Comparison of ENCODE assay signal across 8 mouse cellular contexts in the genomic region with DNA sequence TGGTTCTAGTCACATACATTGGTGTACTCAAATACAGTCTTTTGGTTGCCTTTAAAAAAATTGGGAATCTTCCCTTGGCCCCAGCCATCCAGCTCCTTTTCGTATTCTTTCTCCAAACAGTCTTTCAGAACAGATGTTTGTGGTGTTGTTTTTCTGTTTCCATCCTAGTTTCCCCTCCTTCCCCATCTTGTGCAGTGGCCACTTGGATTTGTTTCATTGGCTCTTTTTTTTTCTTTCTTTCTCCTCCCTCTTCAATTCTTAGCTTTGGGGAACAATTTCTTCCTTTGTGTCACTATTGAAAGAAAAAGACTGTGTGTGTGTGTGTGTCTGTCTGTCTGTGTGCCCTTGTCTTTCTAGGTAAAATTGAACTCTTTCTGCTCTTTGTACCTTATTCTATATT. TPM values are rescaled to one million over a fixed set of nuclear protein-coding genes. Genes with fewer than 3 reads are reported as not detected.
DNase-seq lines count a peak whose midpoint lies in the region; ATAC-seq and TF ChIP-seq lines count a peak whose summit lies in the region.

No protein-coding gene starts in this region.

- peak overlapping the region; percentile 87 for H3K27ac ChIP-seq in spleen, adult 2 months (ENCODE audit: insufficient read depth, low read length)
- 0 out of 2 replicates have a peak overlapping the region, but pooled peaks have one; percentile 99 for H3K27ac ChIP-seq in liver, embryonic 11.5 days (ENCODE audit: low read depth, low read length)

- H3K4me1 ChIP-seq in spleen, adult 2 months (ENCODE audit: control insufficient read depth, insufficient read depth, insufficient read length) = peaks cover 13% of the 10 kb centered on the region; the same call in 1 of the 2 replicates
- peaks cover 19% of the 10 kb centered on the region; the same call in 1 of the 2 replicates for H3K4me1 ChIP-seq in liver, embryonic 11.5 days (replicated peaks; ENCODE audit: control insufficient read depth, insufficient read depth, low read length)

- H3K4me2 ChIP-seq in liver, embryonic 11.5 days = peak overlapping the region; percentile 80

- peaks cover 21% of the 10 kb centered on the region; the same call in 1 of the 2 replicates for H3K36me3 ChIP-seq in spleen, adult 2 months (ENCODE audit: control insufficient read depth, insufficient read depth, low read length)
- 0 out of 2 replicates have a peak, but pooled peaks cover 5% of the 10 kb centered on the region for H3K36me3 ChIP-seq in liver, embryonic 11.5 days (ENCODE audit: control insufficient read depth, insufficient read depth, low read length)

- no peaks in the 10 kb centered on the region for H3K9me3 ChIP-seq in liver, embryonic 11.5 days (ENCODE audit: control insufficient read depth, low read length)

- H3K4me3 ChIP-seq in spleen, adult 2 months (ENCODE audit: extremely low read depth, insufficient read depth, insufficient read length) = peak overlapping the region; percentile 53
- peak overlapping the region; percentile 71 for H3K4me3 ChIP-seq in liver, embryonic 11.5 days (ENCODE audit: low read depth, low read length)

- no peaks in the 10 kb centered on the region for H3K27me3 ChIP-seq in spleen, adult 2 months (ENCODE audit: control insufficient read depth, insufficient read depth, low read length)
- H3K27me3 ChIP-seq in liver, embryonic 11.5 days (replicated peaks; ENCODE audit: control insufficient read depth, insufficient read depth, low read length) = no peaks in the 10 kb centered on the region

- ATAC-seq in liver, embryonic 11.5 days (replicated peaks; ENCODE audit: low FRiP score) = no peak

- TF ChIP-seq CTCF in spleen, adult 2 months (IDR thresholded peaks at IDR 0.05; ENCODE audit: extremely low read depth, insufficient read depth, insufficient read length, insufficient replicate concordance) = no peak

- TF ChIP-seq POLR2A in spleen, adult 2 months (IDR thresholded peaks at IDR 0.05; ENCODE audit: low read depth, low read length) = no peak

- DNase-seq in embryo, embryonic 10.5 days (ENCODE audit: low spot score) = peak; percentile 3
- no peak for DNase-seq in embryo, embryonic 9.5 days (ENCODE audit: extremely low spot score)
- no peak for DNase-seq in spleen, adult 2 months (ENCODE audit: low read depth in 1 of 2, low spot score in 2 of 2)
- no peak for DNase-seq in spleen, postnatal 4 days (ENCODE audit: low spot score in 2 of 2)
- DNase-seq in liver, embryonic 11.5 days (ENCODE audit: low spot score) = no peak
- DNase-seq in urinary bladder, postnatal 10 days (ENCODE audit: low spot score) = no peak
- no peak for DNase-seq in gastrocnemius, adult 18-20 months (ENCODE audit: low spot score)
- DNase-seq in cerebellum, postnatal 25 days = no peak

- WGBS in spleen, adult 2 months = 34% methylated on average over 1 of the region's 1 CpGs
- WGBS in liver, embryonic 11.5 days = 51% methylated on average over 1 of the region's 1 CpGs

- H3K9ac ChIP-seq in liver, embryonic 11.5 days (ENCODE audit: low read depth, low read length) = peak overlapping the region; percentile 86

RNA-seq across cellular contexts. Expression of gene Cflar, which starts 3.1 kb away (rescaled TPM):
- polyA plus RNA-seq in spleen, adult 2 months (2012; rRNA removed) = 28.2 and 33.2 TPM in 2 replicates
- 18.6 and 20.4 TPM in 2 replicates for polyA plus RNA-seq in liver, embryonic 11.5 days (2014; fragmentation: Nextera tagmentation; extraction: Ambion mirVana)
- 10 to 100 TPM; 36.3 to 46.3 TPM for total RNA-seq in gastrocnemius, adult 18-20 months (2021)

RNA-seq across cellular contexts. Expression of gene Als2cr12, which starts 18.6 kb away (rescaled TPM):
- polyA plus RNA-seq in spleen, adult 2 months (2012; rRNA removed) = 0.15 TPM in 1 of 2 replicates, not detected in the other
- not detected in 2 replicates for polyA plus RNA-seq in liver, embryonic 11.5 days (2014; fragmentation: Nextera tagmentation; extraction: Ambion mirVana)
- not detected for total RNA-seq in gastrocnemius, adult 18-20 months (2021)
